Mouse (Mus musculus) limb, embryonic 14.5 days (tissue): ENCODE measurements around the gene Sarnp. TPM values are rescaled to one million over a fixed set of nuclear protein-coding genes. Genes with fewer than 3 reads are reported as not detected.

Experiments used
- ATAC-seq: fragments of 200-750 bp; cut with Nextera tagmentation; 2 replicates; pipeline ENCODE4 v1.8.0; 2017; ENCODE audit warnings: low read depth, moderate number of reproducible peaks, moderate TSS enrichment; ENCODE audit not compliant: low FRiP score
- DNase-seq: peaks from one replicate; pipeline ENCODE4 v3.0.0-alpha.2; 2015; ENCODE audit warnings: low spot score
- H3K27ac ChIP-seq: fragments of 300-500 bp; sonication (generic); replicated peaks from 2 replicates; pipeline ENCODE4 v1.5.1; 2014; ENCODE audit warnings: low read depth, mild to moderate bottlenecking, low read length, moderate library complexity, mixed read lengths
- H3K27me3 ChIP-seq: fragments of 300-500 bp; sonication (generic); 2 replicates; pipeline ENCODE4 v1.6.1; 2014; ENCODE audit warnings: low read length, mixed read lengths; ENCODE audit not compliant: control insufficient read depth, insufficient read depth
- H3K36me3 ChIP-seq: fragments of 300-500 bp; sonication (generic); 2 replicates; pipeline ENCODE4 v1.6.1; 2014; ENCODE audit warnings: mild to moderate bottlenecking, low read length, moderate library complexity, mixed read lengths; ENCODE audit not compliant: control insufficient read depth, insufficient read depth
- H3K4me1 ChIP-seq: fragments of 300-500 bp; sonication (generic); 2 replicates; pipeline ENCODE4 v1.6.1; 2014; ENCODE audit warnings: antibody characterized with exemption, low read length, mixed read lengths; ENCODE audit not compliant: control insufficient read depth, insufficient read depth
- H3K4me2 ChIP-seq: fragments of 300-500 bp; sonication (generic); replicated peaks from 2 replicates; pipeline ENCODE4 v1.6.1; 2014; ENCODE audit warnings: low read depth, mild to moderate bottlenecking, low read length, moderate library complexity; ENCODE audit not compliant: severe bottlenecking
- H3K4me3 ChIP-seq: fragments of 300-500 bp; sonication (generic); replicated peaks from 2 replicates; pipeline ENCODE4 v1.5.1; 2014; ENCODE audit warnings: low read length
- H3K9ac ChIP-seq: fragments of 300-500 bp; sonication (generic); 2 replicates; pipeline ENCODE4 v1.6.1; 2014; ENCODE audit warnings: mild to moderate bottlenecking, low read depth, low read length, moderate library complexity; ENCODE audit not compliant: severe bottlenecking
- H3K9me3 ChIP-seq: fragments of 300-500 bp; sonication (generic); 2 replicates; pipeline ENCODE4 v1.6.1; 2016; ENCODE audit warnings: low read length; ENCODE audit not compliant: control insufficient read depth
- POLR2A ChIP-seq: fragments of 200-500 bp; IDR thresholded peaks from 2 replicates; pipeline ENCODE4 v1.8.0; 2012; ENCODE audit warnings: inconsistent platforms, mild to moderate bottlenecking, moderate library complexity, borderline replicate concordance; ENCODE audit not compliant: insufficient read depth, insufficient read length; ENCODE audit errors: extremely low read depth
- WGBS: fragments of 180-500 bp; shearing (Covaris S2); extraction: QIAGEN DNeasy Blood & Tissue Kit; methylation state at CpG from one replicate; pipeline ENCODE4 v1.1.7; 2014; 5-methylcytosine and 5-hydroxymethylcytosine counted together
- polyA plus RNA-seq, 2 experiments: library from polyadenylated mRNA; depleted of rRNA in 1 of 2; stranded (reverse) in 1 of 2; unstranded in 1 of 2; fragments of >200 nt; fragmentation: Nextera tagmentation in 1 of 2; extraction: Ambion mirVana in 1 of 2; gene quantifications; 2 replicates each; pipeline versions ENCODE4 v1.2.1 to v1.2.3; 2012 to 2014

Sarnp gene
- polyA plus RNA-seq (2012; rRNA removed) (68.2 and 122 TPM in 2 replicates), polyA plus RNA-seq (2014; fragmentation: Nextera tagmentation; extraction: Ambion mirVana) (200 TPM in 2 replicates)

GRCm38 (mm10) chr10:128817033-128817432, at the start of gene Sarnp:
Sarnp (plus strand) TSS chr10:128817333.
- Histone ChIP-seq H3K36me3 (peaks cover 71% of the 10 kb centered on the region), H3K4me3 (no peak within 1 kb of the TSS), H3K27ac (no peak within 1 kb of the TSS), H3K9ac (no peak within 1 kb of the TSS), H3K27me3 (no peaks in the 10 kb centered on the region), H3K4me2 (no peak within 1 kb of the TSS), H3K4me1 (peaks cover 4% of the 10 kb centered on the region; the same call in 1 of the 2 replicates), H3K9me3 (no peaks in the 10 kb centered on the region)
- WGBS = 91% methylated on average over 13 of the region's 13 CpGs
- ATAC-seq = no peak
- DNase-seq = no peak
- no peak for TF ChIP-seq POLR2A

GRCm38 (mm10) chr10:128772895-128773294, 44.2 kb upstream of the Sarnp start:
- Histone ChIP-seq H3K27me3 (no peaks in the 10 kb centered on the region), H3K4me3 (no peak overlapping the region), H3K9ac (no peak overlapping the region), H3K27ac (no peak overlapping the region), H3K4me1 (no peaks in the 10 kb centered on the region), H3K4me2 (no peak overlapping the region), H3K9me3 (no peaks in the 10 kb centered on the region), H3K36me3 (no peaks in the 10 kb centered on the region)
- no peak for TF ChIP-seq POLR2A
- WGBS = 86% methylated on average over 2 of the region's 2 CpGs
- no peak for DNase-seq
- no peak for ATAC-seq

GRCm38 (mm10) chr10:128773685-128774084, 43.4 kb upstream of the Sarnp start:
- no peak overlapping the region for H3K4me2 ChIP-seq
- DNase-seq = no peak
- H3K27ac ChIP-seq = no peak overlapping the region
- no peak overlapping the region for H3K9ac ChIP-seq
- TF ChIP-seq POLR2A = no peak
- no peaks in the 10 kb centered on the region for H3K9me3 ChIP-seq
- H3K4me1 ChIP-seq = no peaks in the 10 kb centered on the region
- H3K27me3 ChIP-seq = no peaks in the 10 kb centered on the region
- no peak for ATAC-seq
- H3K36me3 ChIP-seq = no peaks in the 10 kb centered on the region
- 19% methylated on average over 5 of the region's 5 CpGs for WGBS
- H3K4me3 ChIP-seq = no peak overlapping the region

- H3K4me1 ChIP-seq = peaks cover 10% of the 10 kb centered on the region
- TF ChIP-seq POLR2A = no peak
- 0 out of 2 replicates have a peak overlapping the region, but pooled peaks have one; percentile 48 for H3K27ac ChIP-seq
- ATAC-seq = no peak
- H3K4me3 ChIP-seq = no peak overlapping the region
- WGBS = 90% methylated on average over 2 of the region's 2 CpGs
- no peak overlapping the region for H3K4me2 ChIP-seq
- H3K9me3 ChIP-seq = no peaks in the 10 kb centered on the region
- H3K9ac ChIP-seq = 0 out of 2 replicates have a peak overlapping the region, but pooled peaks have one; percentile 29
- DNase-seq = no peak
- no peaks in the 10 kb centered on the region for H3K36me3 ChIP-seq
- H3K27me3 ChIP-seq = no peaks in the 10 kb centered on the region
Observed at GRCm38 (mm10) chr10:128778441-128778840, 38.7 kb upstream of the Sarnp start.

- H3K9ac ChIP-seq = 0 out of 2 replicates have a peak overlapping the region, but pooled peaks have one; percentile 29
- H3K36me3 ChIP-seq = no peaks in the 10 kb centered on the region
- H3K4me2 ChIP-seq = no peak overlapping the region
- DNase-seq = peak; percentile 83
- H3K27me3 ChIP-seq = no peaks in the 10 kb centered on the region
- H3K4me3 ChIP-seq = no peak overlapping the region
- TF ChIP-seq POLR2A = no peak
- H3K9me3 ChIP-seq = no peaks in the 10 kb centered on the region
- peaks cover 10% of the 10 kb centered on the region for H3K4me1 ChIP-seq
- H3K27ac ChIP-seq = peak overlapping the region; percentile 76
- ATAC-seq = peak; percentile 91
- WGBS = 20% methylated on average over 8 of the region's 8 CpGs
Observed at GRCm38 (mm10) chr10:128779011-128779795, 37.9 kb upstream of the Sarnp start.
